Mouse (Mus musculus) liver, embryonic 14.5 days (tissue): ENCODE data around the gene Exoc4. TPM values are rescaled to one million over a fixed set of nuclear protein-coding genes. Genes with fewer than 3 reads are reported as not detected.

Experiments
- ATAC-seq: fragments of 200-750 bp; cut with Nextera tagmentation; 2 replicates; pipeline ENCODE4 v1.8.0; 2017; ENCODE audit warnings: moderate number of reproducible peaks, mild to moderate bottlenecking, moderate library complexity; ENCODE audit not compliant: insufficient read depth
- DNase-seq, 3 experiments: peaks; one replicate each; pipeline ENCODE4 v3.0.0-alpha.2; 2012 to 2013; ENCODE audit warnings: low read depth in 3 of 3, low spot score in 3 of 3
- H3K27ac ChIP-seq: fragments of 300-500 bp; sonication (generic); 2 replicates; pipeline ENCODE4 v1.5.1; 2014; ENCODE audit warnings: moderate library complexity, mild to moderate bottlenecking, control low read depth, inconsistent platforms
- H3K27me3 ChIP-seq: fragments of 300-500 bp; sonication (generic); 2 replicates; pipeline ENCODE4 v1.6.1; 2014; ENCODE audit warnings: mild to moderate bottlenecking, low read length, moderate library complexity; ENCODE audit not compliant: control insufficient read depth, insufficient read depth
- H3K36me3 ChIP-seq: fragments of 300-500 bp; sonication (generic); replicated peaks from 2 replicates; pipeline ENCODE4 v1.6.1; 2014; ENCODE audit warnings: low read depth; ENCODE audit not compliant: control insufficient read depth, insufficient read depth
- H3K4me1 ChIP-seq, 2 experiments: fragments of 200-500 bp in 1 of 2; fragments of 300-500 bp in 1 of 2; sonication (generic) in 1 of 2; replicated peaks; 2 replicates each; pipeline ENCODE4 v1.6.1; 2012 to 2014; ENCODE audit warnings: antibody characterized with exemption in 1 of 2, inconsistent platforms in 1 of 2, low read length in 1 of 2; ENCODE audit not compliant: control insufficient read depth in 2 of 2, insufficient read depth in 2 of 2
- H3K4me2 ChIP-seq: fragments of 300-500 bp; sonication (generic); 2 replicates; pipeline ENCODE4 v1.6.1; 2014; ENCODE audit warnings: low read depth, mild to moderate bottlenecking, control low read depth, moderate library complexity
- H3K4me3 ChIP-seq, 2 experiments: fragments of 200-500 bp in 1 of 2; fragments of 300-500 bp in 1 of 2; sonication (generic) in 1 of 2; 2 replicates each; pipeline ENCODE4 v1.5.1; 2012 to 2014; ENCODE audit warnings: low read depth in 2 of 2, low read length in 2 of 2, mild to moderate bottlenecking in 2 of 2, control low read depth in 1 of 2, inconsistent platforms in 1 of 2, moderate library complexity in 1 of 2; ENCODE audit not compliant: insufficient read depth in 1 of 2
- H3K9ac ChIP-seq: fragments of 300-500 bp; sonication (generic); replicated peaks from 2 replicates; pipeline ENCODE4 v1.6.1; 2014; ENCODE audit warnings: mild to moderate bottlenecking, control low read depth, moderate library complexity
- H3K9me3 ChIP-seq: fragments of 300-500 bp; sonication (generic); 2 replicates; pipeline ENCODE4 v1.6.1; 2016; ENCODE audit warnings: low read length, mixed read lengths; ENCODE audit not compliant: control insufficient read depth
- CTCF ChIP-seq: IDR thresholded peaks from 2 replicates; pipeline ENCODE4 v1.5.1; 2016; ENCODE audit warnings: antibody characterized with exemption, low read depth, control low read depth
- EP300 ChIP-seq: IDR thresholded peaks from 2 replicates; pipeline ENCODE4 v1.6.1; 2016; ENCODE audit warnings: antibody characterized with exemption, low read depth
- WGBS: fragments of 180-500 bp; shearing (Covaris S2); extraction: QIAGEN DNeasy Blood & Tissue Kit; methylation state at CpG from one replicate; pipeline ENCODE4 v1.1.7; 2014; ENCODE audit not compliant: insufficient replicate concordance; 5-methylcytosine and 5-hydroxymethylcytosine counted together
- polyA plus RNA-seq, 2 experiments: library from polyadenylated mRNA; depleted of rRNA in 1 of 2; stranded (reverse) in 1 of 2; unstranded in 1 of 2; fragments of >200 nt; fragmentation: Nextera tagmentation in 1 of 2; extraction: Ambion mirVana in 1 of 2; gene quantifications; 2 replicates each; pipeline versions ENCODE4 v1.2.1 to v1.2.3; 2012 to 2014

Gene Exoc4
- polyA plus RNA-seq, 2 experiments = 4.9 to 7.0 TPM

DNA sequence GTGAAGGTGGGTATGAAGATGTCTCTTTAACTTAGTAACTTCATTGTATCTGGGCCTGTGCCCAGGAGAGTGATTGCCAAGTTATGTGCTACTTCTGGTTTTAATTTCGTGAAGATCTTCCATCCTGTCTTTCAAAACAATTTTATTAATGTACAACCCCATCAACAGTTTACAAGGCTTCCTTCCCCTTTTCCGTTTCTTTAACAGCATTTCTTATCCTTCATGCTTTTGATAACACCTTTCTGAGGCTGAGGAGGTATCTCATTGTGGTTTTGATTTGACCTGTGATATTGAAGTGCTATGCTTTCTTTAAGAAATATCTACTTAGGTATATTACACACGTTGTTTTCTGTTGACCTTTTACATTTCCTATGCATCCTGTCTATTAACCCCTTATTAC, 616.9 kb downstream of the Exoc4 start:
- no peaks in the 10 kb centered on the region for H3K36me3 ChIP-seq
- no peak overlapping the region for H3K9ac ChIP-seq
- DNase-seq = no peak
- no peak overlapping the region for H3K4me3 ChIP-seq
- H3K9me3 ChIP-seq = no peaks in the 10 kb centered on the region
- H3K4me2 ChIP-seq = no peak overlapping the region
- no peak for ATAC-seq
- WGBS = 24% methylated on average over 3 of the region's 3 CpGs
- H3K4me1 ChIP-seq = no peaks in the 10 kb centered on the region
- H3K27ac ChIP-seq = no peak overlapping the region
- TF ChIP-seq EP300 = no peak
- no peak for TF ChIP-seq CTCF
- no peaks in the 10 kb centered on the region for H3K27me3 ChIP-seq

DNA sequence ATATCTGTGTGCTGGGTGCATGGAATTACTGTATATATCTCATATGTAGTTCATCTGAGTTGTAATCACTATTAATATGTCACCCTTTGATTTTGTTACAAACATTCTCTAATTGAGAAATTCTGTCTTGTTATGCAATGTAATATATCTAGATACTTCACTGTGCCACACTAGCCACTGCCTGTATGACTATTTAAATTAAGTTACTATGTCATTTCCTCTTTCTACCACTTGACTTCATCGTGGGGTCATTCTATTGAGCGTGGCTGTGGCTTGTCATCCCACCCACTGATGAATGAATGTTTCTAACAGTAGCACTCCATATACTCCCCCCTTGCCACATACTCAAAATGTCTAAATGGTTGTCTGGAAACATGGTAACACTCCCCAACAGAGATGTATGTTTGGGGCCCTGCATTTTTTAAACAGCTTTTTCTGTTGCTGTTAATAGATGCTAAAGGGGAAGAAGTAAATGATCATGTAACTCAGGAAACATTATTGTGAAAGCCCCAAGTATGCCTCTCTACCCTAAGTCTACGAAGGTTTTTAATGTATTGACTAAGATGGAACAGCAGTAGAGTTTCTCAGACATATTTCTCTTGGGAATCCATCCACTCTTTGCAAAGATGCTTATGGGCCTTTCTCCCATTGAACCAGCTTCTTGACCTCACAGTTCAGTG, 618.2 kb downstream of the Exoc4 start:
- TF ChIP-seq CTCF (no peak), EP300 (no peak)

DNA sequence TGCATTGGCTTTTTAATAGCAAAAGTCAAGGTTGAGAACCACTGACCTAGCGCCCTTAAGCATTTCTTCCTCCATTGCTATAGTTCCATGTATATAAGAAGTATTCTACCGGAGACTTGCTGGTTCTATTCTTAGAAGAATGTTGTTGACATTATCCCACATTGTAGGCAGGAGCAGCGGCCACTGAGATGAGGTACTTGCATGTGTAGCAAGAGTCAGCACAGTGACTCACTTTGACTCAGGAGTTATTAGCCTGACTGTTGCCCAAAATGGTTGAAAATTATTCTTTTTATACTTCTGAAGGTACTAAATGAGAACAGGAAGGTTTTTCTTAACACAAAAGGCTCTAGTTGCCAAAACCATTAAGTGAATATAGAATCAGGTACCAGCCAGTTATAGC, 620.4 kb downstream of the Exoc4 start:
- Histone ChIP-seq H3K36me3 (no peaks in the 10 kb centered on the region), H3K27me3 (no peaks in the 10 kb centered on the region), H3K27ac (no peak overlapping the region), H3K9me3 (no peaks in the 10 kb centered on the region), H3K4me2 (no peak overlapping the region), H3K4me1 (no peaks in the 10 kb centered on the region), H3K4me3 (no peak overlapping the region), H3K9ac (no peak overlapping the region)
- 72% methylated on average over 3 of the region's 3 CpGs for whole genome bisulfite sequencing
- no peak for ATAC-seq
- no peak for TF ChIP-seq EP300
- TF ChIP-seq CTCF = no peak
- no peak for DNase-seq

More for the DNA sequence above, 618.2 kb downstream of the Exoc4 start:
- no peaks in the 10 kb centered on the region for H3K9me3 ChIP-seq
- WGBS = 45% methylated on average over 3 of the region's 3 CpGs
- ATAC-seq (no peak), DNase-seq (no peak)
- no peaks in the 10 kb centered on the region for H3K4me1 ChIP-seq
- no peak overlapping the region for H3K27ac ChIP-seq
- no peak overlapping the region for H3K4me3 ChIP-seq
- H3K4me2 ChIP-seq = no peak overlapping the region
- no peaks in the 10 kb centered on the region for H3K36me3 ChIP-seq
- no peak overlapping the region for H3K9ac ChIP-seq
- no peaks in the 10 kb centered on the region for H3K27me3 ChIP-seq

DNA sequence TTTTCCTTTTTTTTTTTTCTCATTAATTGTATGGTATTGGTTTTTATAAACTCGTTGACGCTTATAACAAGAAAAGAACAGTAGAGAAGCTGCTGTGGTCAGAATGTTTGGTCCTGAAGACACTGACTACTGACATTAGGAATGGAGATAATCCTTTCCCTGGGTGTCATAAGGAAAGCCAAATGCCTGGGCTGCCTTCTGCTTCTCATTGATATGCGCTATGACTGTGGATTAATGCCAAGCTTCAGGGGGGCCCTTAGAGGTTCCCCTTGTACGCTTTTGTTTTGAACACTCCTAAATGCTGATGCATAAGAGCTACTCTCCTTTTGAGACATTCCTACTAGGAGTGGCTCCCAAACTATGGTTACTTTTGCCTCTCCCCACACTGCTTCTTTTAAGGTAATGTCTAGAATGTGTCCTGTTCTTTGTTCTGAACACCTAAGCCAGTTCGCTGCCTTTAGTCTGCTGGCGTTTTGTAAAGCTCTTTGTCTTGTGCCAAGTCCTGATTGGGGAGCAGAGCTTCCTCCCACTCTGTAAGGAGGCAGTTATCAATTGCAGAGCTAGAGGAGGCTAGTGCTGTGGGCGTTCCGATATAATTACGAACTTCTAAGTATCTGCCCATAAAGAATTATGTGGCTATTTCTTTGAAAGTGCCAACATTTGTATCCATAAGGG, 621.7 kb downstream of the Exoc4 start:
- Histone ChIP-seq H3K36me3 (no peaks in the 10 kb centered on the region), H3K4me1 (no peaks in the 10 kb centered on the region), H3K9me3 (no peaks in the 10 kb centered on the region), H3K4me3 (no peak overlapping the region), H3K4me2 (no peak overlapping the region), H3K27me3 (no peaks in the 10 kb centered on the region), H3K9ac (no peak overlapping the region), H3K27ac (no peak overlapping the region)
- WGBS = 67% methylated on average over 9 of the region's 9 CpGs
- DNase-seq (no peak), ATAC-seq (no peak)
- no peak for TF ChIP-seq CTCF
- no peak for TF ChIP-seq EP300

DNA sequence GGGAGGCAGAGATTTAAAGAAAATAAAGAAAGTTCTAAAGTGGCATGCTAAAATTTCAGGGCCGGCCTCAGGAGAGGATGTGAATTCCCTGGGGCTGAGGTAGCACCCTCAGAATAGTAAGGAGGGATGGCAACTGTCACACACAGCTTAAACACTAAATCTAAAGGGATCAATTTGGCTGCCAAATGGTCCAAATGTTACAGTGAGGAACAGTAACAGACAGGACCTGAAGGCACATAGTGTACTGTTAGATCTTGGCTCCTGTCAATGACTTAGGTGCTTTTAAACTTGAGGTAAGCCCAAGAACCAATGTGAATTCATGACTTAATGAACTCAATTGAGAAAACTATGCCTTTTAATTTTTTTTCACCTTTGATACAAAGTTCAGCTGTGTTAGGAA, 622.4 kb downstream of the Exoc4 start:
- DNase-seq = no peak
- no peaks in the 10 kb centered on the region for H3K4me1 ChIP-seq
- H3K27ac ChIP-seq = no peak overlapping the region
- no peak overlapping the region for H3K4me2 ChIP-seq
- H3K9ac ChIP-seq = no peak overlapping the region
- whole genome bisulfite sequencing = 49% methylated on average over 1 of the region's 1 CpGs
- H3K27me3 ChIP-seq = no peaks in the 10 kb centered on the region
- H3K9me3 ChIP-seq = no peaks in the 10 kb centered on the region
- ATAC-seq = no peak
- no peaks in the 10 kb centered on the region for H3K36me3 ChIP-seq
- H3K4me3 ChIP-seq = no peak overlapping the region
- TF ChIP-seq CTCF (no peak), EP300 (no peak)
